Mouse (Mus musculus) liver, embryonic 14.5 days (tissue): ENCODE data around the gene Pdzph1. TPM values are rescaled to one million over a fixed set of nuclear protein-coding genes. Genes with fewer than 3 reads are reported as not detected.

Experiments
- ATAC-seq: fragments of 200-750 bp; cut with Nextera tagmentation; 2 replicates; pipeline ENCODE4 v1.8.0; 2017; ENCODE audit warnings: moderate number of reproducible peaks, mild to moderate bottlenecking, moderate library complexity; ENCODE audit not compliant: insufficient read depth
- DNase-seq, 3 experiments: peaks; one replicate each; pipeline ENCODE4 v3.0.0-alpha.2; 2012 to 2013; ENCODE audit warnings: low read depth in 3 of 3, low spot score in 3 of 3
- H3K27ac ChIP-seq: fragments of 300-500 bp; sonication (generic); 2 replicates; pipeline ENCODE4 v1.5.1; 2014; ENCODE audit warnings: moderate library complexity, mild to moderate bottlenecking, control low read depth, inconsistent platforms
- H3K27me3 ChIP-seq: fragments of 300-500 bp; sonication (generic); 2 replicates; pipeline ENCODE4 v1.6.1; 2014; ENCODE audit warnings: mild to moderate bottlenecking, low read length, moderate library complexity; ENCODE audit not compliant: control insufficient read depth, insufficient read depth
- H3K36me3 ChIP-seq: fragments of 300-500 bp; sonication (generic); replicated peaks from 2 replicates; pipeline ENCODE4 v1.6.1; 2014; ENCODE audit warnings: low read depth; ENCODE audit not compliant: control insufficient read depth, insufficient read depth
- H3K4me1 ChIP-seq, 2 experiments: fragments of 200-500 bp in 1 of 2; fragments of 300-500 bp in 1 of 2; sonication (generic) in 1 of 2; replicated peaks; 2 replicates each; pipeline ENCODE4 v1.6.1; 2012 to 2014; ENCODE audit warnings: antibody characterized with exemption in 1 of 2, inconsistent platforms in 1 of 2, low read length in 1 of 2; ENCODE audit not compliant: control insufficient read depth in 2 of 2, insufficient read depth in 2 of 2
- H3K4me2 ChIP-seq: fragments of 300-500 bp; sonication (generic); 2 replicates; pipeline ENCODE4 v1.6.1; 2014; ENCODE audit warnings: low read depth, mild to moderate bottlenecking, control low read depth, moderate library complexity
- H3K4me3 ChIP-seq, 2 experiments: fragments of 200-500 bp in 1 of 2; fragments of 300-500 bp in 1 of 2; sonication (generic) in 1 of 2; 2 replicates each; pipeline ENCODE4 v1.5.1; 2012 to 2014; ENCODE audit warnings: low read depth in 2 of 2, low read length in 2 of 2, mild to moderate bottlenecking in 2 of 2, control low read depth in 1 of 2, inconsistent platforms in 1 of 2, moderate library complexity in 1 of 2; ENCODE audit not compliant: insufficient read depth in 1 of 2
- H3K9ac ChIP-seq: fragments of 300-500 bp; sonication (generic); replicated peaks from 2 replicates; pipeline ENCODE4 v1.6.1; 2014; ENCODE audit warnings: mild to moderate bottlenecking, control low read depth, moderate library complexity
- H3K9me3 ChIP-seq: fragments of 300-500 bp; sonication (generic); 2 replicates; pipeline ENCODE4 v1.6.1; 2016; ENCODE audit warnings: low read length, mixed read lengths; ENCODE audit not compliant: control insufficient read depth
- CTCF ChIP-seq: IDR thresholded peaks from 2 replicates; pipeline ENCODE4 v1.5.1; 2016; ENCODE audit warnings: antibody characterized with exemption, low read depth, control low read depth
- EP300 ChIP-seq: IDR thresholded peaks from 2 replicates; pipeline ENCODE4 v1.6.1; 2016; ENCODE audit warnings: antibody characterized with exemption, low read depth
- WGBS: fragments of 180-500 bp; shearing (Covaris S2); extraction: QIAGEN DNeasy Blood & Tissue Kit; methylation state at CpG from one replicate; pipeline ENCODE4 v1.1.7; 2014; ENCODE audit not compliant: insufficient replicate concordance; 5-methylcytosine and 5-hydroxymethylcytosine counted together
- polyA plus RNA-seq, 2 experiments: library from polyadenylated mRNA; depleted of rRNA in 1 of 2; stranded (reverse) in 1 of 2; unstranded in 1 of 2; fragments of >200 nt; fragmentation: Nextera tagmentation in 1 of 2; extraction: Ambion mirVana in 1 of 2; gene quantifications; 2 replicates each; pipeline versions ENCODE4 v1.2.1 to v1.2.3; 2012 to 2014

The Pdzph1 gene
- polyA plus RNA-seq, 2 experiments, result 0.15 to 0.39 TPM

- H3K9me3 ChIP-seq, result no peaks in the 10 kb centered on the region
- no peak overlapping the region for H3K27ac ChIP-seq
- H3K36me3 ChIP-seq, result no peaks in the 10 kb centered on the region
- H3K9ac ChIP-seq, result no peak overlapping the region
- H3K4me1 ChIP-seq, result no peaks in the 10 kb centered on the region
- TF ChIP-seq CTCF (no peak), EP300 (no peak)
- no peak overlapping the region for H3K4me2 ChIP-seq
- H3K4me3 ChIP-seq, result no peak overlapping the region
- H3K27me3 ChIP-seq, result no peaks in the 10 kb centered on the region
- ATAC-seq (no peak), DNase-seq (no peak)
- 58% methylated on average over 4 of the region's 5 CpGs for WGBS
These were observed 32.8 kb upstream of the Pdzph1 start for GRCm38 (mm10) chr17:59023971-59024370.

DNA sequence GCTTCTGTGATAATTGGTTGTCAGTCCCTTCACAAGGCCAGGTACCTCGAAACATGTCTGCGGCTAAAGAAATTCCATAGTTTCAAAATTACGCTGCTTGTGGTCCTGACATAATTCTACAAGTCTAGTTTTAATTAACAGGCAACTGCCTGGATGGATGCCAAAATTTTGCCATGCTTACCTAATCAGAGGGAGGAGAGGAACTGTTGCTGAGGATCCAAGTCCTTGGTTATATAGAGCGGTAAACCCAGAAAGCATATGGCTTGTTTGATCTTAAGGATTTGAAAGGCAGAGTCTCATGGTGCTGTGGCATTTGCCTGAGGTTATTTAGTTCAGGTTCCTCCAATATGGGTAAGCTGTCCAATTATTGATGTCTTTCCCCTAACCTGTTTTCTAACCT, 27.5 kb upstream of the Pdzph1 start:
- H3K4me1 ChIP-seq, result no peaks in the 10 kb centered on the region
- no peak overlapping the region for H3K9ac ChIP-seq
- H3K36me3 ChIP-seq, result no peaks in the 10 kb centered on the region
- H3K9me3 ChIP-seq, result no peaks in the 10 kb centered on the region
- no peak overlapping the region for H3K4me2 ChIP-seq
- no peaks in the 10 kb centered on the region for H3K27me3 ChIP-seq
- no peak overlapping the region for H3K4me3 ChIP-seq
- H3K27ac ChIP-seq, result no peak overlapping the region
- DNase-seq, result no peak
- WGBS, result 75% methylated on average over 4 of the region's 4 CpGs
- TF ChIP-seq CTCF, result no peak
- no peak for ATAC-seq

DNA sequence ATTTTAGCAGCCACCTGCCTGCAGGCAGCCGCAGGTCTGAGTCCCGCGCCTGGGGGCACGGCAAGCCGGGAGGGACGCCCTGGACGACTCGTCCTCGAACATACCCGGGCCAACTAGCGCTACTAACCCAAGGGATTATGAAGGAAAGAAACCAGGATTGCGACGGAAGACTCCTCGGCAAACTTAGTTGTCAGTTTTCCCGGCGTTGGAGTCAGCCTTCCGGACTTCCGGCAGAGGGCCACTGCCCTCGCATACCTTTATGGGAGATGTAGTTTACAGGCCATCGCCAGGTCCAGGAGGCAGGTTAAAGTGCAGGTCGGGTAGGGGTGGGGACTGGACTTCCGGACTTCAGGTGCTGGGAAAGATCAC, 21.9 kb upstream of the Pdzph1 start, which contains the start of gene Nudt12:
Gene Nudt12 (minus strand): TSS at position 282 of the 369 bp plus-strand sequence.
- peak; percentile 77 for ATAC-seq
- Histone ChIP-seq H3K4me3 (peak within 1 kb of the TSS; percentile 87 to 96), H3K27me3 (no peaks in the 10 kb centered on the region), H3K9me3 (no peaks in the 10 kb centered on the region), H3K36me3 (no peaks in the 10 kb centered on the region), H3K4me2 (peak within 1 kb of the TSS; percentile 90), H3K4me1 (peaks cover 4 to 6% of the 10 kb centered on the region in 2 experiments), H3K9ac (peak within 1 kb of the TSS; percentile 84), H3K27ac (peak within 1 kb of the TSS; percentile 60)
- peak; percentile 28 to 50 (median 42) for DNase-seq
- TF ChIP-seq CTCF, result peak; percentile 38
- no peak for TF ChIP-seq EP300
- WGBS, result under 1% methylated on average over 22 of the region's 22 CpGs

DNA sequence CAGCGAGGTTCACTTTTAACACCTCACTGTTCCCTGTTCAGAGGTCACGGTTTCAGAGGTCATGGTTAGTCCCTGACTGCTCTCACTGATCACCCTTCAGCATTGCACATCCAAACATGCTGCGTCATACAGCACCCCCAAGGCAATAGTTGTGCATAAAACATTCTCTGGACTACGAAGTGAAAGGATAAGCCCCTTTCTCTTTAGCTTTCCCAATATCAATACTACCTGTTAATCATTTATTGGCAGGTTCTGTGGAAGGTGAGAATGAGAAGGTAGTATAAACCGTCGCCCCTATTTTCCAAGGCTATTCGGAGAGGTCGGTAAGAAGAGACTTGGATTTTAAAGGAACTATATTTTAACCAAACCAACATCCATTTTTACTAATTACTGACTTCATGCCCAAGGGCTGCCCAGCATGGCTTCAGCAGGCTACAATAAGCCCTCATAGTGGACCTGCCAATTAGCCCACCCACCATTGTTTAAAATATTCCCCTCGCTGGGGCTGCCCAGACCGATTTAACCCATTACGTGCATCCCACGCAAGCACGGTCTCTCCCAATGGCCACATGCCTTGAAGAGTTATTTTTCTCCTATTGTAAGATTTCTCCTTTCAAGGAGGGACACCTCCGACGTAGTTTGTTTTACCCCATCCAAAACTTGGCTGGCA, 21.4 kb upstream of the Pdzph1 start:
- Histone ChIP-seq H3K36me3 (no peaks in the 10 kb centered on the region), H3K9ac (peak overlapping the region; percentile 84), H3K4me2 (peak overlapping the region; percentile 90), H3K27ac (peak overlapping the region; percentile 60), H3K4me3 (peak overlapping the region; percentile 87 to 96), H3K27me3 (no peaks in the 10 kb centered on the region), H3K9me3 (no peaks in the 10 kb centered on the region), H3K4me1 (peaks cover 4 to 6% of the 10 kb centered on the region in 2 experiments)
- DNase-seq (peak; percentile 49 to 51 (median 51)), ATAC-seq (peak; percentile 83)
- TF ChIP-seq CTCF, result no peak
- WGBS, result 5% methylated on average over 15 of the region's 15 CpGs

DNA sequence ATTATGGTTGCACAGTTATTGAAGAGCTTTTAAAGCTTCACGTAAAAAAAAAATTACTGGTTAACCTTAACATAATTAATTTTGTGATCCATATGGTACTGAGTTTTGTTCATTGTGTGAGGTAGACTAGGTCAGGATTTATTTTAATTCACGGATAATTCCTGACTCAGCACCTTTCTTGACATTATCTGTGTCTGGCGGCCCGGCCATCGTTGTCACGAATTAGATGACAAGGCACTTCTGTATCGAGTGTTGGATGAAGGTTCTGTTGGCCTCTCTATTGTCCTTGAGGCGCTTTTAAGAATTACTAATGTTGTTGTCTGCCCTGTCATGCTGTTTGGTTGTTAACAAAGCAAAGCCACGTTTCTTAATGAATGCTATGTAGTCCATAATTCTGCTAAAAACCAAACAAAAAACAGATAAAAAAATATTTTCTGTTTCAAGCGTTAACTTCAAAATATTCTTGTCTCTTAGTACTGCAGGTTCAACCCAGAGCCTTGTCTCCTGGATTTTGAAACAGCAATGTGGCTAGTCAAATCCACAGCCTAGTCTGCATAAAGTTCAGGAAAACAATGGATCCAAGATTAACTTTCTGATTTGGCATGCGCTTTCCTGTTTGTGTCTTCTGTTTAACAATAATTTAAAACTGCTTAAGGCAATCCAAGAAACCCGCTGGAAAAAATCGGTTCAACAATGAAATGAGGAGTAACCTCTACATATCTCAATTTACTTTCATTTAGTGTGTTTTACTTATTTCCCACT, 20.6 kb upstream of the Pdzph1 start:
- TF ChIP-seq CTCF, result no peak
- no peak for TF ChIP-seq EP300
- no peak overlapping the region; the same call in 1 of the 2 replicates for H3K27ac ChIP-seq
- no peaks in the 10 kb centered on the region for H3K9me3 ChIP-seq
- peak; percentile 7 to 20 (median 20) for DNase-seq
- no peak overlapping the region; the same call in 1 of the 2 replicates for H3K9ac ChIP-seq
- H3K36me3 ChIP-seq, result no peaks in the 10 kb centered on the region
- H3K4me1 ChIP-seq, result peaks cover 4 to 6% of the 10 kb centered on the region in 2 experiments
- ATAC-seq, result no peak
- WGBS, result 51% methylated on average over 13 of the region's 13 CpGs
- H3K27me3 ChIP-seq, result no peaks in the 10 kb centered on the region
- peak overlapping the region in 1 of 2 experiments; percentile 87; a peak in 2 of 4 replicates for H3K4me3 ChIP-seq
- peak overlapping the region; percentile 90 for H3K4me2 ChIP-seq
